Mouse (Mus musculus) lung, adult 18-20 months (tissue): Measurements from ENCODE around the gene Osgep.
"Not testable (repeated sequence)": the region's sequence is repeated elsewhere in the genome, so short reads cannot be mapped to it uniquely, and the experiment has no call there.

ENCODE experiments used
- DNase-seq, 2 experiments: peaks; one replicate each; pipeline ENCODE4 v3.0.0; 2022; ENCODE audit warnings: mixed read lengths in 2 of 2

The Osgep gene

GRCm38 (mm10) chr14:50931493-50932020, 6.9 kb upstream of the Osgep start:
- DNase-seq = no peak

GRCm38 (mm10) chr14:50930754-50931492, 6.2 kb upstream of the Osgep start, which contains the start of the genes Pip4p1 and Pnp:
Gene Pip4p1 (minus strand): TSS chr14:50930856.
Gene Pnp (plus strand): TSS chr14:50931082.
- DNase-seq = peak; percentile 100

- DNase-seq = peak; percentile 76 to 83
Observed at GRCm38 (mm10) chr14:50930377-50930753, 5.7 kb upstream of the Osgep start.

- DNase-seq = no peak
Observed at GRCm38 (mm10) chr14:50929951-50930350, 5.3 kb upstream of the Osgep start.

GRCm38 (mm10) chr14:50927366-50927765, 2.7 kb upstream of the Osgep start:
- DNase-seq = no peak

- no peak for DNase-seq
Observed at GRCm38 (mm10) chr14:50925111-50925920, 623 bp upstream of the Osgep start.

GRCm38 (mm10) chr14:50923437-50923836, 1.3 kb downstream of the Osgep start:
- DNase-seq = not testable (repeated sequence)

GRCm38 (mm10) chr14:50911356-50911755, 13.3 kb downstream of the Osgep start:
- DNase-seq = no peak

GRCm38 (mm10) chr14:50908126-50908525, 16.6 kb downstream of the Osgep start:
- DNase-seq = peak in 1 of 2 experiments; percentile 31

- not testable (repeated sequence) for DNase-seq
Observed at GRCm38 (mm10) chr14:50905327-50905726, 19.4 kb downstream of the Osgep start.

GRCm38 (mm10) chr14:50904828-50905129, 19.9 kb downstream of the Osgep start:
- DNase-seq = no peak

- DNase-seq = peak; percentile 35 to 50
Observed at GRCm38 (mm10) chr14:50903973-50904827, 20.5 kb downstream of the Osgep start.

GRCm38 (mm10) chr14:50897992-50898391, 26.7 kb downstream of the Osgep start:
- not testable (repeated sequence) for DNase-seq

GRCm38 (mm10) chr14:50897374-50897765, 27.3 kb downstream of the Osgep start, which contains the start of gene Klhl33:
Gene Klhl33 (minus strand): TSS chr14:50897507.
- DNase-seq = peak in 1 of 2 experiments; percentile 13

GRCm38 (mm10) chr14:50896747-50897373, 27.8 kb downstream of the Osgep start:
- peak in 1 of 2 experiments; percentile 8 for DNase-seq

GRCm38 (mm10) chr14:50895985-50896746, 28.5 kb downstream of the Osgep start:
- DNase-seq = peak; percentile 60 to 77

GRCm38 (mm10) chr14:50895407-50895806, 29.3 kb downstream of the Osgep start:
- no peak for DNase-seq

GRCm38 (mm10) chr14:50892541-50893459, 31.9 kb downstream of the Osgep start:
- DNase-seq = peak; percentile 50 to 57

GRCm38 (mm10) chr14:50892091-50892490, 32.6 kb downstream of the Osgep start:
- no peak for DNase-seq

GRCm38 (mm10) chr14:50891621-50892020, 33.1 kb downstream of the Osgep start:
- no peak for DNase-seq
